Mouse (Mus musculus) brain, embryonic 14.5 days (tissue): ENCODE results near the gene Rreb1. TPM values are rescaled to one million over a fixed set of nuclear protein-coding genes. Genes with fewer than 3 reads are reported as not detected.

Experiments
- DNase-seq: peaks from one replicate; pipeline ENCODE4 v3.0.0-alpha.2; 2011; ENCODE audit warnings: low read depth
- CTCF ChIP-seq: fragments of 200-500 bp; IDR thresholded peaks from 2 replicates; pipeline ENCODE4 v1.5.1; 2012; ENCODE audit warnings: inconsistent platforms, mild to moderate bottlenecking, moderate library complexity, borderline replicate concordance; ENCODE audit not compliant: insufficient read depth, insufficient read length; ENCODE audit errors: extremely low read depth
- POLR2A ChIP-seq: fragments of 200-500 bp; IDR thresholded peaks from 2 replicates; pipeline ENCODE4 v1.6.1; 2012; ENCODE audit warnings: mild to moderate bottlenecking, inconsistent platforms, borderline replicate concordance; ENCODE audit not compliant: poor library complexity, insufficient read depth, insufficient read length, severe bottlenecking; ENCODE audit errors: extremely low read depth
- polyA plus RNA-seq: library from polyadenylated mRNA; depleted of rRNA; stranded (reverse); fragments of >200 nt; gene quantifications from 2 replicates; pipeline ENCODE4 v1.2.3, GENCODE M21; 2012

Rreb1 gene
- polyA plus RNA-seq, 1 experiment: 8.0 TPM

- DNase-seq: peak; percentile 63
- TF ChIP-seq POLR2A (no peak), CTCF (no peak)
Observed at GRCm38 (mm10) chr13:37821413-37821812, 43.2 kb downstream of the Rreb1 start.

- DNase-seq: no peak
- TF ChIP-seq POLR2A (no peak), CTCF (no peak)
Observed at GRCm38 (mm10) chr13:37824331-37824920, 46.2 kb downstream of the Rreb1 start.

- no peak for TF ChIP-seq POLR2A
- no peak for TF ChIP-seq CTCF
- peak; percentile 29 for DNase-seq
Observed at GRCm38 (mm10) chr13:37824956-37825645, 46.9 kb downstream of the Rreb1 start.

GRCm38 (mm10) chr13:37825646-37826280 lies 47.6 kb downstream of the Rreb1 start:
- DNase-seq: peak; percentile 75
- TF ChIP-seq POLR2A: no peak
- TF ChIP-seq CTCF: no peak

GRCm38 (mm10) chr13:37826281-37826993 lies 48.2 kb downstream of the Rreb1 start:
- TF ChIP-seq POLR2A (peak; percentile 16; the same call in 1 of the 2 replicates), CTCF (no peak)
- DNase-seq: peak; percentile 75

GRCm38 (mm10) chr13:37826994-37827262 lies 48.7 kb downstream of the Rreb1 start:
- TF ChIP-seq POLR2A (no peak), CTCF (no peak)
- DNase-seq: no peak

- TF ChIP-seq CTCF (no peak), POLR2A (no peak)
- DNase-seq: peak; percentile 55
Observed at GRCm38 (mm10) chr13:37827263-37827995, 49.2 kb downstream of the Rreb1 start.

- no peak for DNase-seq
- TF ChIP-seq POLR2A: no peak
- TF ChIP-seq CTCF: no peak
Observed at GRCm38 (mm10) chr13:37827996-37828579, 49.9 kb downstream of the Rreb1 start.

- DNase-seq: peak; percentile 28
Observed at GRCm38 (mm10) chr13:37828928-37829327, 50.7 kb downstream of the Rreb1 start.

GRCm38 (mm10) chr13:37830256-37830655 lies 52.1 kb downstream of the Rreb1 start:
- TF ChIP-seq CTCF: no peak
- no peak for TF ChIP-seq POLR2A
- DNase-seq: no peak

More at GRCm38 (mm10) chr13:37828928-37829327, 50.7 kb downstream of the Rreb1 start:
- TF ChIP-seq CTCF: no peak
- TF ChIP-seq POLR2A: no peak

- DNase-seq: no peak
- TF ChIP-seq CTCF: no peak
- TF ChIP-seq POLR2A: no peak
Observed at GRCm38 (mm10) chr13:37830874-37831311, 52.7 kb downstream of the Rreb1 start.

- TF ChIP-seq POLR2A: no peak
- TF ChIP-seq CTCF: no peak
- DNase-seq: no peak
Observed at GRCm38 (mm10) chr13:37832481-37832880, 54.3 kb downstream of the Rreb1 start.
